Mouse (Mus musculus) left cerebral cortex, adult 2 months (tissue): ENCODE results near the gene Cdc6. TPM values are rescaled to one million over a fixed set of nuclear protein-coding genes. Genes with fewer than 3 reads are reported as not detected.
A peak's percentile ranks its signal among the peaks of the same experiment; 100 is the strongest.
"Not testable (repeated sequence)": the region's sequence is repeated elsewhere in the genome, so short reads cannot be mapped to it uniquely, and the experiment has no call there.

Experiments
- DNase-seq, 2 experiments: peaks; one replicate each; pipeline ENCODE4 v3.0.0; 2021 to 2022; ENCODE audit warnings: low spot score in 2 of 2, mixed read lengths in 1 of 2; ENCODE audit errors: extremely low spot score in 1 of 2
- H3K27ac ChIP-seq: fragments of 200-600 bp; 2 replicates; pipeline ENCODE4 v1.8.1; 2022
- H3K4me3 ChIP-seq: fragments of 200-600 bp; 2 replicates; pipeline ENCODE4 v1.8.1; 2022
- CTCF ChIP-seq: fragments of 200-600 bp; IDR thresholded peaks from 2 replicates; pipeline ENCODE4 v1.8.1; 2022; ENCODE audit warnings: antibody characterized with exemption, mild to moderate bottlenecking, moderate library complexity
- intact Hi-C: fragments of 180-260 bp; cut with DNase I; formaldehyde crosslinking; loops from one replicate; pipeline ENCODE4 v1.15.1; 2025
- total RNA-seq, 2 experiments: library from RNA; stranded (reverse); gene quantifications; 2 replicates each; pipeline ENCODE4 v1.2.3; 2021

Cdc6 gene
- total RNA-seq, 2 experiments from 2014 or later = 0.35 to 0.36 TPM

DNA sequence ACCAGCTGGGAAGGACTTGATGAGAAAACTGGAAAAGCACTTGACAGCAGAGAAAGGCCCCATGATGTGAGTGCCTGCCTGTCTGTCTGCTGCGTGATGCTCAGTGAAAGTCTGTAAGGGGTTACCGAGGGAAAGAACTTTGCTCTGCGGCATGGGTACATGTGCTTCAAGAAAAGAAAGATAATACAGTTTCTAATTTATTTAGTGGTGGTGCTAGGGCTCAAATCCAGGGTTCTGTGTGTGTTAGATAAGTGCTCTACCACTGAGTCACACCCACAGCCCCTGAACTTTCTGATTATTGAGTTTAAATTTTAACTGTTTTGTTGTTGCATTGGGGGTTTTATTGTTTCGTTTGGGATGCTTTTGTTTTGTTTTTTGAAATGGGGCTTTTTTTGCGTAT, 3.9 kb downstream of the Cdc6 start:
- H3K27ac ChIP-seq = no peak overlapping the region
- intact Hi-C loops = no loop called here
- no peak for TF ChIP-seq CTCF
- H3K4me3 ChIP-seq = no peak overlapping the region
- DNase-seq = no peak

DNA sequence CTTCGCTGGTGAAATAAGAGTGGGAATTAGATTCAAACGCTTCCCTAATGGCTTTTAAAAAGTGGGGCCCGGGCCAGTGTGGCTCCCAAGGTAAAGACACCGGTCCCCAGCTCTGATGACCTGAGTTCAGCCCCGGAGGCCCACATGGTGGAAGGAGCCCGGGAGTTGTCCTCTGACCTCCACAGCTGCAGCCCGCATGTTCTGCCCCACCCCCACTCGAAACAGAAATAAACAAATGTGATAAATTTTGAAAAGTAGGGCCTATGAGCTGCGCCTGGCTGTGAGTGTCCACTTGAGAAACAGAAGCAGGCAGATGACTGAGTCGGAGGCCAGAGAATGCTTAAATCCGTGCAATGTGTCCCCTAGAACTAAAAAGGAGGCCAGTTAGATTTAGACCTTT, 6.6 kb downstream of the Cdc6 start:
- TF ChIP-seq CTCF = no peak
- Histone ChIP-seq H3K27ac (no peak overlapping the region), H3K4me3 (no peak overlapping the region)
- intact Hi-C loops = no loop called here
- DNase-seq = no peak

DNA sequence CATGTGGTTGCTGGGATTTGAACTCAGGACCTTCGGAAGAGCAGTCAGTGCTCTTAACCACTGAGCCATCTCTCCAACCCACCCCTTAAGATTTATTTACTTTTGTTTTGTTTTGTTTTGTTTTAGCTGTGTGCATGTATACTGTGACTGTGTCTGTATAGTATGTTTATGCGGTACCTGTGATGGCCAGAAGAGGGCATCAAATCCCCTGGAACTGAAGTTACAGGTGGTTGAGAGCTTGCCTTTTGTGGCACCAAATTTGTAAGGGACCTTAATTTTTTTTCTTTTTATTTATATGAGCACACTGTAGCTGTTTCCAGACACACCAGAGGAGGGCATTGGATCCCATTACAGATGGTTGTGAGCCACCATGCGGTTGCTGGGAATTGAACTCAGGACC, 8.8 kb downstream of the Cdc6 start:
- TF ChIP-seq CTCF = peak; percentile 33
- intact Hi-C loops, H3K4me3 ChIP-seq, DNase-seq, H3K27ac ChIP-seq: not testable (repeated sequence)

DNA sequence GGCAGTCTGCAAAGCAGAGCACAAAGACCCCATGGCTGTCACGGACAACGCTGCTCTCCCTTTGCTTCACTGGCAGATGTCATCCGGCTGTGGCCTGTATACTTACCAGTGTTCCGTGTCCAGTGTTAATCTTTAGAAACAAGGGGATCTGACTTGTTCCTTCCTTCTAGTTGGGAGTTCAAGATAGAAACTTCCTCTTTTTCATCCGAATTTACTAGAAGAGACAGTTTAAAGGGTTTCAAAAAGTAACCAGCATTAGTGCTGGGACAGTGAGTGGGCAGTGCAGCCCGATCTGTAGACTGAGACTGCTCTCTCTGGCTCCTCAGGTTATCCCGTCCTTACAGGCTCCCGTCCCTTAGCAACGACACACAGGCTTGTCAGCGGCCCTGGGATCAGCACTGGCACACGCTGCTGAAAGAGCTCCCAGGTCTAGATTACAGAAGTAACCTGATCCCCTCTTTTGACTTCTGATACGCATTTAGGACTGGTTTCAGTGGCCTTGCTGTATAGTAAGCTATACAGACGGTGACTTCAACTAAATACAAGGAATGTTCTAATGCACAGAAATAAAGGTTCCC, 9.9 kb downstream of the Cdc6 start:
- no peak overlapping the region for H3K4me3 ChIP-seq
- no peak for TF ChIP-seq CTCF
- intact Hi-C loops = no loop called here
- DNase-seq = no peak
- H3K27ac ChIP-seq = no peak overlapping the region

DNA sequence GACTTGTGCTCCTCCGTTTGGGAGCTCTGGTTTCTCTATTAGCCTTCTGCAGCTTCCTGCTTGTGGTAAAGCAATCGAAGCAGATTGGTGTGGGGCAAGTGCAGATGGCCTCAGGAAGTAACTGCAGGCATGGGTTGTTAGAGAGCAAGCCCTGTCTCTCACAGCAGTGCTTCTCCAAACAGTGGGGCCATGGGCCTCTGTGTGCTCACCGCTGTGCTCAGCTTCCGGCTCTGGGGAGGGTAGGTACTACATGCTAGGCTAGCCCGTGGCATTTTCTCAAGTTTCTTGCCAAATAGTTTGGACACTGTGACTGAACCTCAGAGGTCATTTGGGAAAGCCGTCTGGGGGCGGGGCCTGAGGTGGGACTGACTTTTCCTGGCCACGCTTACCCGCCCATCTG, 10.6 kb downstream of the Cdc6 start:
- TF ChIP-seq CTCF = no peak
- DNase-seq = no peak
- intact Hi-C loops = no loop called here
- H3K4me3 ChIP-seq = no peak overlapping the region
- H3K27ac ChIP-seq = no peak overlapping the region

DNA sequence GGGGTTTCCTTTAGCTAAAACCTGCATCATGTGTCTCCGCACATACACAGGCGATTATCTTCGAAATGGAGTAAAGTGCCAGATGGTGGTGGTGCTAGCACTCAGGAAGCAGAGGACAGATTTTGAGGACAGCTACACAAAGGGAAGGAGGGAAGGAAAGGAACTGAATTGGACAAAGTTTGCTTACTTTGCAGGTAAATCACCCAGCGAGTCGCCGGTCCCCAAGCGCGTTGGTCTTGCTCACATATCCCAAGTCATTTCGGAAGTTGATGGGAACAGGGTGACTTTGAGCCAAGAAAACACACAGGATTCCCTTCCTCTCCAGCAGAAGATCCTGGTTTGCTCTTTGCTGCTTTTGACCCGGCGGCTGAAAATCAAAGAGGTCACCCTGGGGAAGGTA, 11.4 kb downstream of the Cdc6 start:
- intact Hi-C loops = no loop called here
- Histone ChIP-seq H3K27ac (no peak overlapping the region), H3K4me3 (no peak overlapping the region)
- no peak for DNase-seq
- TF ChIP-seq CTCF = no peak

DNA sequence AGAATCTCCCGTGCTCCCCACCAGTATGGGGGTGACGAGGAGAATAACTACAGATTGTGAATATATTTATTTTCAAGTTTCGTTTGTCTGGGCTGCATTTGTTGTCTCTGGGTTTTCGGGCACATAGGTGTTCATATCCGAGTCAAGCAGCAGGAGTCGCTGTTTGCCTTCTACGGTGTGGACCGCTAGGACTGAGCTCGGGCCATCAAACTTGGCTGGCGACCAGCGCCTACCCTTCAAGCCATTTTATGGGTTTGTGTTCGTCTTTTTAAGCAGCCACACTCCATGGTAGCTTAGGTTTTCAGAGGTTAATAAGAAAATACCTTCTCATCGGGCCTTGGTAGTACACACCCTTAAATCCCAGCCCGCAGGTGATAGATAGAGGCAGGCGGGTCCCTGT, 14.2 kb downstream of the Cdc6 start:
- DNase-seq, H3K27ac ChIP-seq, H3K4me3 ChIP-seq: not testable (repeated sequence)
- intact Hi-C loops = loop anchor here (1.0 to 5.0 kb wide), 3 partner anchors 50 to 227 kb away; no protein-coding TSS in a partner anchor

DNA sequence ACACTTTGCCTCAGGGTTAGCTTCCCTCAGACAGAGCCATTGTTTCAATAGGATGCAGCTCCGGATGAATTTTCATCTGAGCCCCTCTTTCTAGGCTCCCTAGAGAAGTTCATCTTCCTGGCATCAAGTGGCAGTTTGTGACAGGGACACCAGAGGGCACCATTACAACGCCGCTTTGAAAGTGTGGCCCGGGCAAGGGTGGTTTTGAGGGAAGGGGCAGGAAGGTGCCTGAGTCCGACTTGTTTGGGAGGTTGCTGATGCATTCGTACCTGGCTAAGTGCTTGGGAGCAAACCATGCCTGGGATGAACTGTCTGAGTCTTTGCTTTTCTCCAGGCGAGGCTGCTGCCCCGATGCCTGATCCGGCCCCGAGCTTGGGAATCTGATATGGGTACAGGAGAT, 14.7 kb downstream of the Cdc6 start:
- H3K4me3 ChIP-seq, H3K27ac ChIP-seq: not testable (repeated sequence)
- peak; percentile 72 for TF ChIP-seq CTCF
- peak in 1 of 2 experiments; percentile 65 for DNase-seq
- intact Hi-C loops = loop anchor here (1.0 to 5.0 kb wide), 3 partner anchors 50 to 226 kb away; no protein-coding TSS in a partner anchor

DNA sequence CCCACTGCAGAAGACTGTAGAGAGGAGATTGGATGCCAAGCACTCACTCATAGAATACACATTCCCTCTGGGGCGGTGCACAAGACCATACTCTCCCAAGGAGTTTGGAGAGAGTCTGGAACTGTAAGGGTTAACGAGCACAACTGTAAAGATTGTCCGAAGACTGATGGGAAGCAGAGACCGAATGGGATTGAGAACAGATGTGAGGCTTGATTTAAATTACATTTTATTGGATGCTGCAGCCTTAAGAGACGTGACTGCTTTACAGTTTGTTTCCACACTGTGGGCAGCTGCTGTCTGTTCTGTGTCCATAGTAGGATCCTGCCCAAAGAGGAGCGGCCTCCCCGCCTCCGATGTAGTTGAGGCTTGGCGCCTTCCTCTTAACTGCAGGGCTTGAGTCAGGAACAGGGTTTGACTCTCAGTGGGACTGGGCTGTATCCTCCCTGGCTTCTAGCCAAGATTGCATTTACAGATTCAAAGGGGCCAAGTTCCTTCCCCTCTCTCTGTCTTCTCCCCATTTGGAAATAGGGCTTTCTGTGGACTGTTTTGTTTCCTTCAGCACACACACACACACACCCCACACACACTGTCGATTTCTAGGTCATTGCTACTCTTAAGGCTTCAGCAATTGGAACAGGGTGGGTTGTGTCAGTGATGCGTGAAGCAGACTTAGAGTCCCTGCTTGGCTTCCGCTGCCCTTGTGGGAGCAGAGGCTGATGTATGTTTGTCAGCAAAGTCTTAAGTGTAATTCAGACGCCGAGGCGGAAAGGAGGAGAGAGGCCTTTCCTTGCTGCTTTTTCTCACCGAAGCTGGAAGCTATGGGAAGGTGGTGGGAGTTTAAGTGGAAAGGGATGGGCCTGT, 15.5 kb downstream of the Cdc6 start:
- not testable (repeated sequence) for DNase-seq, H3K27ac ChIP-seq, H3K4me3 ChIP-seq
- intact Hi-C loops = loop anchor here (1.0 to 5.0 kb wide), 3 partner anchors 49 to 226 kb away; no protein-coding TSS in a partner anchor

DNA sequence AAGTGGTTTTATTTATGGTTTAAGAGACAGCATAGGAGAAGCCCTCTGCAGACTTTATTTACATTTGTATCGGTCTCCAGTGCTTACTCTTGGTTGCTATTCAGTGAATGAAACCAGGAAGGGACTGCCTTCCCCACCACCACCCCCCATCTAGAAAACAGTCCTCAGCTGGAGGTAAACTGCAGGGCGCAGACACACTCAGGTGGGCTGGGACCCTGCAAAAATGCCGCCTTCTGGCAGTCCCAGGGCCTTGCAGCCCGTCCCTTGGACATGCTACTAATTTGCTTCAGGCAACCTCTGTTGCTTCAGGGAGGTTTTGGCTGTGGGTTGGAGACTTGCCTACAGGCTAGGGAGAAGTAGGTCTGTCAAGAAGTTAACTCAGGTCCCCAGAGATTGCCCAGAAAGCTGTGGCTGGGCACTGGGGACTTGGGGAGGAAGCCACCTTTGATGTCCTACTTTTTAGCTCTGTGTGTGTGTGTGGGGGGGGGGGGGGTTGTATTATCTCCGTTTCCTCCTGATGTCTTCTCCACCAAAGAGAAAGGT, 17.1 kb downstream of the Cdc6 start:
- TF ChIP-seq CTCF = no peak
- intact Hi-C loops = loop anchor here (5.0 kb wide), 2 partner anchors 113 to 198 kb away; no protein-coding TSS in a partner anchor
- Histone ChIP-seq H3K4me3 (no peak overlapping the region), H3K27ac (no peak overlapping the region)
- no peak for DNase-seq

DNA sequence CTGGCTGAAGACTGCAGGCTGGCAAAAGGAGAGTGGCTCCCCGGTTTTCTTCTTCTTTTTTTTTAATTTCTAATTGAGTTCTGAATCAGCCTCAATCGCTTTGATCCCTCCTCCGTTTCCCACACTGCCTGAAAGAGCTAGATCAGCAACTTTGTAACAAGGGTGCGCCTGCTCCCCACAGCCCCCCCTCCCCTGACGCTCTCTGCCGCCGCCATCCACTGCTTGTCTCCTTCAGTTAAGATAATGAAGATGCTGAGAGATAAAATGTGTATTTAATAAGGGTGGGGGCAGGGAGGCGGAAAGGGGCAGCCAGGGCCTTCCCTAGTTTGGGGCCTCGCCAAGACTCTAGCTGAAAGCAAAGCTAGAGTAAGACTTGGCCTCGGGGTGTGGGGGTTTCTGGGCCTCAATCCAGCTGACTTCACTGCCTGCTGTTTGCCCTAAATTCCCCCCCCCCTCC, 17.7 kb downstream of the Cdc6 start:
- no peak for TF ChIP-seq CTCF
- no peak overlapping the region; the same call in 1 of the 2 replicates for H3K27ac ChIP-seq
- no peak overlapping the region for H3K4me3 ChIP-seq
- intact Hi-C loops = loop anchor here (5.0 kb wide), 1 partner anchor 197 kb away; no protein-coding TSS in a partner anchor
- DNase-seq = peak in 1 of 2 experiments; percentile 54

DNA sequence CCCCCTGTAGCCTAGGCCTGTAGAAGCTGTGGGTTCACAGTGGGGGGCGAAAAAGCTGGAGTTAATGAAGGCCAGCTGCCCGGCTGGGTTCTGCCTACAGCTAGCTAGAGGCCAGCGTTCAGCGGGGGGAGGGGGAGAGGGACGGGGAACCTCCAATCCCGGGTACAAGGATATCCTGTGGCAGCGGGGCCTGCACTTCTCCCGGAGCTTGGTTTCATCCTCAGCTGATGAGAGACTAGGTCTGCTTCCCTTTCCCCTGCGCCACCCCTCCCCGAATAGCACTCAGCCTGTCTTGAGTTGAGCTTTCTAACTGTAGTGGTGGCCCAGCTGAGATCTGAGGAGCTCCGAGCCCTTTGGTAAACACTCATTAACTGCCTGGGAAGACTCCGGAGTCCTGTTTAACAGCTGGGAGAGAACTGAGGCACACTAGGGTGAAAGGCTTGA, 18.3 kb downstream of the Cdc6 start:
- no peak for TF ChIP-seq CTCF
- Histone ChIP-seq H3K27ac (no peak overlapping the region), H3K4me3 (no peak overlapping the region)
- intact Hi-C loops = loop anchor here (5.0 kb wide), 1 partner anchor 196 kb away; no protein-coding TSS in a partner anchor
- DNase-seq = no peak
